Mouse (Mus musculus): Measurements from ENCODE around the gene Acss1.

DNA sequence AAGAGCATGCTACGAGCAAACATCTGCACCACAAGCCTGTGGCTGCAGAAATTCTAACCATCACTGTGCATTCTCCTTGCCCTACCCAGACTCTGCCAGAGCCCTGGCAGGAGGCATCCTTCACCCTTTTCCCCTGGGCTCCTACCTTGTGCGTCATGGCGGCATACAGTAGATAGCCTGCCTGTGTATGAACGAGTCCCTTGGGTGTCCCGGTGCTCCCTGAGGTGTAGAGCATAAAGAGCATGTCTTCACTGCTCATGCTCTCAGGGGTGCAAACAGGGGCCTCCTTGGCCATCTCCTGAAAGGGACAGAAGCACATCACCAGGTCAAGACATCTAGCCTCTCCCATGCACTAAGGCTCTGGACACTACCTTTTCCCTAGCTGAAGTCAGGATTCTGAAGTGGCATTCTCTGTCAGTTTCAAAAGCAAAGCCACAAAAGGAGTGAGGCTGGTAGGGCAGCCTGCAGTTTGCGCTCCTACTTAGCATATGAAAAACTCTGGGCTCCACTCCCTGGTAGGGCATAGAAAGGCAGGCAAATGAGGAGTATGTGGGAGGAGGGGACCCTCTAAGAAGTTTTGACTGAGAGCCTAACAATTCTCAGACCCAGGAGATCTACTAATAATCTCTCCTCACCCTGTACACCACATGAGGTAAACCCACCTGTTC lies 30.5 kb downstream of the Acss1 start:
- no peak for TF ChIP-seq CTCF (IDR thresholded peaks at IDR 0.05; ENCODE audit: extremely low read depth, insufficient read length, insufficient replicate concordance, low read depth, low read length)
- TF ChIP-seq POLR2A (IDR thresholded peaks at IDR 0.05; ENCODE audit: low read depth, low read length) = no peak
